ENCODE assay signal across 20 mouse cellular contexts in the genomic region with DNA sequence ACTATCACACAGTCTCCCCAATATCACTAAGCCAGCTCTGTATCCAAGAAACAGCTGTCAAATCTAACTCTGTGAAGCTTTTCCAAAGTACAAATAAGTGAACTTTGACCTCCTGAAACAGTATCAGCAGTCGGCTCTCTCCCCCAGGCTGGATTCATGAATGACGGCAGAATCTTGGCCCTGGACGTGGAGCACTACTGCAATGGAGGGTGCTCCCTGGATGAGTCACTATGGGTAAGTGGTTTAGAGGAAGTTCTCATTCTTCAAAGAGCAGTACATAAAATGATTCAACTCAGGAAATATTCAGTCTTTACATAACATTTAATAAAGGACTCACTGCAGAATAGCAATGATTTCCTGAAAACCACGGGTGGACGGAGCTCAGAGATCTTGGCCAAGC. TPM values are rescaled to one million over a fixed set of nuclear protein-coding genes. Genes with fewer than 3 reads are reported as not detected.
"Had no signal": no experiment of that assay in that cellular context is flagged by ENCODE, and none has a peak within 500 bp of the region (broad histone marks: within the 10 kb centered on the region; RNA-seq: fewer than 3 reads in every experiment).

No protein-coding gene starts in this region.

- H3K4me1 ChIP-seq: liver, embryonic 13.5 days; liver, embryonic 15.5 days; midbrain, embryonic 10.5 days; midbrain, embryonic 12.5 days; neural tube, embryonic 13.5 days; neural tube, embryonic 15.5 days; stomach, embryonic 15.5 days had no signal

- H3K36me3 ChIP-seq: liver, embryonic 13.5 days; liver, embryonic 15.5 days; midbrain, embryonic 10.5 days; midbrain, embryonic 12.5 days; neural tube, embryonic 13.5 days; neural tube, embryonic 15.5 days; stomach, embryonic 15.5 days had no signal

- H3K27ac ChIP-seq: liver, embryonic 13.5 days; liver, embryonic 15.5 days; midbrain, embryonic 10.5 days; midbrain, embryonic 12.5 days; neural tube, embryonic 13.5 days; neural tube, embryonic 15.5 days; stomach, embryonic 15.5 days; stomach, postnatal 0 days had no signal

- H3K9ac ChIP-seq: liver, embryonic 13.5 days; liver, embryonic 15.5 days; lung, embryonic 14.5 days; midbrain, embryonic 12.5 days; neural tube, embryonic 13.5 days; neural tube, embryonic 15.5 days; stomach, embryonic 15.5 days had no signal

- H3K27me3 ChIP-seq: liver, embryonic 13.5 days; liver, embryonic 15.5 days; midbrain, embryonic 12.5 days; neural tube, embryonic 13.5 days; neural tube, embryonic 15.5 days; stomach, embryonic 15.5 days had no signal

- DNase-seq: liver, embryonic 13.5 days; lung, adult 18-20 months; lung, embryonic 14.5 days; lung, postnatal 4 days; midbrain, embryonic 14.5 days; retina, postnatal 1 day; right cerebral cortex, adult 18-20 months; thymus, postnatal 14 days; thymus, postnatal 36 days had no signal

- ATAC-seq: midbrain, embryonic 16.5 days had no signal

- H3K4me3 ChIP-seq: liver, embryonic 13.5 days; liver, embryonic 15.5 days; midbrain, embryonic 10.5 days; midbrain, embryonic 12.5 days; myocyte; neural tube, embryonic 13.5 days; neural tube, embryonic 15.5 days; stomach, embryonic 15.5 days had no signal

- H3K9me3 ChIP-seq: liver, embryonic 13.5 days; liver, embryonic 15.5 days; midbrain, embryonic 10.5 days; midbrain, embryonic 12.5 days; neural tube, embryonic 13.5 days; neural tube, embryonic 15.5 days; stomach, embryonic 15.5 days had no signal

- H3K4me2 ChIP-seq: liver, embryonic 13.5 days; liver, embryonic 15.5 days; lung, embryonic 14.5 days; midbrain, embryonic 12.5 days; neural tube, embryonic 13.5 days; neural tube, embryonic 15.5 days; stomach, embryonic 15.5 days had no signal

RNA-seq across cellular contexts. Expression of a gene that starts 31.6 kb away (rescaled TPM):
- total RNA-seq: megakaryocyte-erythroid progenitor cell, adult 5-6 weeks had no signal
- polyA plus RNA-seq: myocyte; neural tube, embryonic 11.5 days had no signal

RNA-seq across cellular contexts. Expression of a gene that starts 51.6 kb away (rescaled TPM):
- total RNA-seq: megakaryocyte-erythroid progenitor cell, adult 5-6 weeks had no signal
